Comparison of ENCODE assay signal across 23 mouse cellular contexts in the genomic region with DNA sequence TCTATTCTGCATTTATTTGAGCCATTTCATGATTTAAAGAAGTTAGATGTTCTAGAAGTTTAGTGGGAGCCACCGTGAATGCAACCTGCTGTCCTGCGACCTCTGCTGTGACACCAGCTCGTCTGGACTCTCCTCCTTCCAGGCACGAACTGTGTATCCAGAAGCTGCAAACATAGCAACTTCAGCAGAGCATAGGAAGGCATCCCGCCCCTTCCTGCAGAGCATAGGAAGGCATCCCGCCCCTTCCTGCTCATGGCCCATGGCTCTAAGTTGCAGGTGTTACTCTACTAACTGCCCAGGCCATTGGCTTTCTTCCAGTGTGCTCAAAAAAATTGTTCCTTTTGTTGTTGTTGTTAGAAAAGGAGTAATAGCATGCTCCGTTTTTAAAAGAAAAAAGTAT.
"Had no signal": no experiment of that assay in that cellular context is flagged by ENCODE, and none has a peak within 500 bp of the region (broad histone marks: within the 10 kb centered on the region; RNA-seq: fewer than 3 reads in every experiment).

No protein-coding gene starts in this region.

- H3K4me2 ChIP-seq: heart, embryonic 11.5 days; heart, embryonic 13.5 days; heart, embryonic 15.5 days; hindbrain, embryonic 13.5 days; hindbrain, embryonic 15.5 days; limb, embryonic 12.5 days; liver, embryonic 11.5 days had no signal

- H3K4me1 ChIP-seq: heart, embryonic 15.5 days; hindbrain, embryonic 15.5 days had no signal

- H3K27ac ChIP-seq: heart, adult 2 months; heart, embryonic 13.5 days; heart, embryonic 15.5 days; hindbrain, embryonic 13.5 days; hindbrain, embryonic 15.5 days; hindbrain, postnatal 0 days; left cerebral cortex, adult 2 months; limb, embryonic 10.5 days; limb, embryonic 12.5 days had no signal

- ATAC-seq: hindbrain, postnatal 0 days; intestine, embryonic 16.5 days had no signal

- H3K27me3 ChIP-seq: heart, embryonic 13.5 days; heart, embryonic 15.5 days; hindbrain, embryonic 13.5 days; hindbrain, embryonic 15.5 days; limb, embryonic 12.5 days had no signal

- DNase-seq: gastrocnemius, postnatal 14 days; gastrocnemius, postnatal 36 days; heart, adult 11 months; heart, adult 2 months; heart, postnatal 14 days; heart, postnatal 36 days; kidney, adult 11 months; kidney, adult 2 months; kidney, adult 9 months; kidney, postnatal 14 days; kidney, postnatal 36 days; liver had no signal

- H3K9me3 ChIP-seq: heart, embryonic 13.5 days; heart, embryonic 15.5 days; hindbrain, embryonic 13.5 days; hindbrain, embryonic 15.5 days; limb, embryonic 10.5 days; limb, embryonic 12.5 days had no signal

- H3K4me3 ChIP-seq: heart, adult 2 months; heart, embryonic 13.5 days; heart, embryonic 15.5 days; hindbrain, embryonic 13.5 days; hindbrain, embryonic 15.5 days; left cerebral cortex, adult 2 months; limb, embryonic 10.5 days; limb, embryonic 12.5 days had no signal

- H3K36me3 ChIP-seq: heart, embryonic 13.5 days; heart, embryonic 15.5 days; hindbrain, embryonic 13.5 days; hindbrain, embryonic 15.5 days; limb, embryonic 10.5 days; limb, embryonic 12.5 days had no signal

- H3K9ac ChIP-seq: heart, embryonic 13.5 days; heart, embryonic 15.5 days; hindbrain, embryonic 13.5 days; hindbrain, embryonic 15.5 days; limb, embryonic 12.5 days had no signal
